Mouse (Mus musculus) hindbrain, embryonic 10.5 days (tissue): Measurements from ENCODE around the gene Eef1e1. TPM values are rescaled to one million over a fixed set of nuclear protein-coding genes. Genes with fewer than 3 reads are reported as not detected.

Source experiments
- DNase-seq: peaks from one replicate; pipeline ENCODE4 v3.0.0-alpha.2; 2017; ENCODE audit warnings: low spot score
- H3K27ac ChIP-seq: fragments of 300-500 bp; sonication (generic); 2 replicates; pipeline ENCODE4 v1.5.1; 2016; ENCODE audit warnings: mild to moderate bottlenecking, moderate library complexity
- H3K27me3 ChIP-seq: fragments of 300-500 bp; sonication (generic); 2 replicates; pipeline ENCODE4 v1.6.1; 2016; ENCODE audit warnings: mild to moderate bottlenecking; ENCODE audit not compliant: poor library complexity, insufficient read depth, severe bottlenecking
- H3K36me3 ChIP-seq: fragments of 300-500 bp; sonication (generic); 2 replicates; pipeline ENCODE4 v1.6.1; 2016; ENCODE audit warnings: mild to moderate bottlenecking, moderate library complexity
- H3K4me1 ChIP-seq: fragments of 300-500 bp; sonication (generic); replicated peaks from 2 replicates; pipeline ENCODE4 v1.6.1; 2016; ENCODE audit warnings: mild to moderate bottlenecking
- H3K4me3 ChIP-seq: fragments of 300-500 bp; sonication (generic); 2 replicates; pipeline ENCODE4 v1.5.1; 2016; ENCODE audit warnings: mild to moderate bottlenecking, moderate library complexity
- H3K9me3 ChIP-seq: fragments of 300-500 bp; sonication (generic); 2 replicates; pipeline ENCODE4 v1.6.1; 2016; ENCODE audit warnings: mild to moderate bottlenecking, moderate library complexity
- WGBS: fragments of 180-500 bp; shearing (Covaris S2); methylation state at CpG from one replicate; pipeline ENCODE4 v1.1.7; 2016; 5-methylcytosine and 5-hydroxymethylcytosine counted together
- polyA plus RNA-seq: library from polyadenylated mRNA; unstranded; fragments of >200 nt; fragmentation: Nextera tagmentation; extraction: Ambion mirVana; gene quantifications from 2 replicates; pipeline ENCODE4 v1.2.1, GENCODE M21; 2016

Eef1e1 gene
- polyA plus RNA-seq, 1 experiment from 2014 or later = 71.5 TPM

GRCm38 (mm10) chr13:38616887-38617286, 42.0 kb downstream of the Eef1e1 start:
- 90% methylated on average over 4 of the region's 4 CpGs for WGBS

GRCm38 (mm10) chr13:38615656-38616055, 43.2 kb downstream of the Eef1e1 start:
- Histone ChIP-seq H3K27me3 (no peaks in the 10 kb centered on the region), H3K36me3 (peaks cover 41% of the 10 kb centered on the region), H3K4me1 (no peaks in the 10 kb centered on the region), H3K27ac (no peak overlapping the region), H3K9me3 (peaks cover 5% of the 10 kb centered on the region; the same call in 1 of the 2 replicates), H3K4me3 (no peak overlapping the region)
- 91% methylated on average over 5 of the region's 5 CpGs for WGBS
- no peak for DNase-seq

More at GRCm38 (mm10) chr13:38616887-38617286, 42.0 kb downstream of the Eef1e1 start:
- Histone ChIP-seq H3K27ac (no peak overlapping the region), H3K36me3 (peaks cover 39% of the 10 kb centered on the region), H3K27me3 (no peaks in the 10 kb centered on the region), H3K9me3 (peaks cover 5% of the 10 kb centered on the region; the same call in 1 of the 2 replicates), H3K4me1 (no peaks in the 10 kb centered on the region), H3K4me3 (no peak overlapping the region)
- DNase-seq = no peak

GRCm38 (mm10) chr13:38614298-38614697, 44.6 kb downstream of the Eef1e1 start:
- no peak overlapping the region for H3K4me3 ChIP-seq
- H3K9me3 ChIP-seq = peaks cover 5% of the 10 kb centered on the region; the same call in 1 of the 2 replicates
- no peak overlapping the region for H3K27ac ChIP-seq
- H3K36me3 ChIP-seq = peaks cover 41% of the 10 kb centered on the region
- no peak for DNase-seq
- H3K4me1 ChIP-seq = no peaks in the 10 kb centered on the region
- no peaks in the 10 kb centered on the region for H3K27me3 ChIP-seq
- whole genome bisulfite sequencing = 83% methylated on average over 5 of the region's 5 CpGs

- peaks cover 39% of the 10 kb centered on the region for H3K36me3 ChIP-seq
- DNase-seq = no peak
- WGBS = 91% methylated on average over 8 of the region's 8 CpGs
Measured at GRCm38 (mm10) chr13:38613583-38613982, 45.3 kb downstream of the Eef1e1 start.

GRCm38 (mm10) chr13:38612608-38613007, 46.2 kb downstream of the Eef1e1 start:
- Histone ChIP-seq H3K27ac (no peak overlapping the region), H3K4me1 (no peaks in the 10 kb centered on the region), H3K27me3 (no peaks in the 10 kb centered on the region), H3K4me3 (no peak overlapping the region), H3K36me3 (peaks cover 36% of the 10 kb centered on the region), H3K9me3 (peaks cover 5% of the 10 kb centered on the region; the same call in 1 of the 2 replicates)
- no peak for DNase-seq
- 93% methylated on average over 9 of the region's 9 CpGs for WGBS

More at GRCm38 (mm10) chr13:38613583-38613982, 45.3 kb downstream of the Eef1e1 start:
- Histone ChIP-seq H3K4me1 (no peaks in the 10 kb centered on the region), H3K9me3 (peaks cover 5% of the 10 kb centered on the region; the same call in 1 of the 2 replicates), H3K27me3 (no peaks in the 10 kb centered on the region), H3K4me3 (no peak overlapping the region), H3K27ac (no peak overlapping the region)

- 96% methylated on average over 4 of the region's 4 CpGs for WGBS
- Histone ChIP-seq H3K36me3 (peaks cover 38% of the 10 kb centered on the region), H3K4me1 (no peaks in the 10 kb centered on the region), H3K9me3 (peaks cover 5% of the 10 kb centered on the region; the same call in 1 of the 2 replicates), H3K4me3 (no peak overlapping the region), H3K27me3 (no peaks in the 10 kb centered on the region), H3K27ac (no peak overlapping the region)
- DNase-seq = no peak
Measured at GRCm38 (mm10) chr13:38612179-38612578, 46.7 kb downstream of the Eef1e1 start.

GRCm38 (mm10) chr13:38610336-38610735, 48.5 kb downstream of the Eef1e1 start:
- H3K36me3 ChIP-seq = peaks cover 33% of the 10 kb centered on the region
- WGBS = 91% methylated on average over 6 of the region's 6 CpGs
- no peak for DNase-seq
- H3K4me3 ChIP-seq = no peak overlapping the region
- H3K27me3 ChIP-seq = no peaks in the 10 kb centered on the region
- H3K27ac ChIP-seq = no peak overlapping the region
- H3K4me1 ChIP-seq = no peaks in the 10 kb centered on the region
- H3K9me3 ChIP-seq = peaks cover 5% of the 10 kb centered on the region; the same call in 1 of the 2 replicates

GRCm38 (mm10) chr13:38607130-38607529, 51.7 kb downstream of the Eef1e1 start:
- no peaks in the 10 kb centered on the region for H3K27me3 ChIP-seq
- peaks cover under 1% of the 10 kb centered on the region; the same call in 1 of the 2 replicates for H3K9me3 ChIP-seq
- H3K4me1 ChIP-seq = no peaks in the 10 kb centered on the region
- no peak for DNase-seq
- WGBS = 94% methylated on average over 6 of the region's 6 CpGs
- no peak overlapping the region for H3K4me3 ChIP-seq
- H3K27ac ChIP-seq = no peak overlapping the region
- peaks cover 20% of the 10 kb centered on the region for H3K36me3 ChIP-seq

- H3K36me3 ChIP-seq = peaks cover 23% of the 10 kb centered on the region
- no peak overlapping the region for H3K27ac ChIP-seq
- no peaks in the 10 kb centered on the region for H3K27me3 ChIP-seq
- no peaks in the 10 kb centered on the region for H3K9me3 ChIP-seq
- 89% methylated on average over 6 of the region's 6 CpGs for WGBS
- H3K4me3 ChIP-seq = no peak overlapping the region
- DNase-seq = no peak
- peaks cover 4% of the 10 kb centered on the region; the same call in 1 of the 2 replicates for H3K4me1 ChIP-seq
Measured at GRCm38 (mm10) chr13:38605353-38605752, 53.5 kb downstream of the Eef1e1 start.

GRCm38 (mm10) chr13:38602966-38603365, 55.9 kb downstream of the Eef1e1 start:
- no peak overlapping the region for H3K27ac ChIP-seq
- WGBS = 92% methylated on average over 13 of the region's 13 CpGs

GRCm38 (mm10) chr13:38602243-38602832, 56.5 kb downstream of the Eef1e1 start:
- Histone ChIP-seq H3K27me3 (no peaks in the 10 kb centered on the region), H3K4me3 (no peak overlapping the region), H3K36me3 (peaks cover 22% of the 10 kb centered on the region), H3K27ac (no peak overlapping the region), H3K9me3 (no peaks in the 10 kb centered on the region), H3K4me1 (peaks cover 6% of the 10 kb centered on the region; the same call in 1 of the 2 replicates)
- DNase-seq = no peak
- 90% methylated on average over 17 of the region's 17 CpGs for WGBS

More at GRCm38 (mm10) chr13:38602966-38603365, 55.9 kb downstream of the Eef1e1 start:
- Histone ChIP-seq H3K27me3 (no peaks in the 10 kb centered on the region), H3K4me1 (peaks cover 6% of the 10 kb centered on the region; the same call in 1 of the 2 replicates), H3K4me3 (no peak overlapping the region), H3K36me3 (peaks cover 23% of the 10 kb centered on the region), H3K9me3 (no peaks in the 10 kb centered on the region)
- DNase-seq = no peak

- DNase-seq = no peak
- WGBS = 87% methylated on average over 11 of the region's 11 CpGs
- Histone ChIP-seq H3K27me3 (no peaks in the 10 kb centered on the region), H3K4me3 (no peak overlapping the region), H3K9me3 (no peaks in the 10 kb centered on the region), H3K36me3 (peaks cover 18% of the 10 kb centered on the region), H3K4me1 (peaks cover 6% of the 10 kb centered on the region; the same call in 1 of the 2 replicates), H3K27ac (no peak overlapping the region)
Measured at GRCm38 (mm10) chr13:38600811-38601210, 58.0 kb downstream of the Eef1e1 start.

- Histone ChIP-seq H3K4me3 (no peak overlapping the region), H3K9me3 (no peaks in the 10 kb centered on the region), H3K4me1 (peaks cover 11% of the 10 kb centered on the region; the same call in 1 of the 2 replicates), H3K27ac (no peak overlapping the region), H3K27me3 (no peaks in the 10 kb centered on the region), H3K36me3 (0 out of 2 replicates have a peak, but pooled peaks cover 7% of the 10 kb centered on the region)
- DNase-seq = no peak
- WGBS = 77% methylated on average over 3 of the region's 3 CpGs
Measured at GRCm38 (mm10) chr13:38597076-38597475, 61.8 kb downstream of the Eef1e1 start.
